Mouse (Mus musculus): ENCODE results near the gene Tnk2.

GRCm38 (mm10) chr16:32707824-32708456 lies 64.3 kb downstream of the Tnk2 start:
- TF ChIP-seq CTCF (IDR thresholded peaks at IDR 0.05; ENCODE audit: insufficient read depth, low read length) (no peak), POLR2A (IDR thresholded peaks at IDR 0.05; ENCODE audit: borderline replicate concordance, extremely low read depth, low read depth, low read length) (no peak)
